Mouse (Mus musculus) G1E (cell line): Measurements from ENCODE around the gene Fgfr2. TPM values are rescaled to one million over a fixed set of nuclear protein-coding genes. Genes with fewer than 3 reads are reported as not detected.

Experiments
- ATAC-seq: 2 replicates; pipeline ENCODE4 v1.8.0; 2016; ENCODE audit warnings: mild to moderate bottlenecking; ENCODE audit not compliant: insufficient number of reproducible peaks, poor library complexity, low FRiP score, severe bottlenecking; ENCODE audit errors: extremely low read depth
- DNase-seq: peaks from one replicate; pipeline ENCODE4 v3.0.0; 2012; ENCODE audit warnings: low spot score
- H3K27me3 ChIP-seq: 2 replicates; pipeline ENCODE4 v1.6.1; 2012; ENCODE audit warnings: mild to moderate bottlenecking, low read length, inconsistent platforms; ENCODE audit not compliant: insufficient read depth
- H3K36me3 ChIP-seq: replicated peaks from 2 replicates; pipeline ENCODE3; 2012; ENCODE audit warnings: mild to moderate bottlenecking, inconsistent platforms
- H3K4me1 ChIP-seq: 2 replicates; pipeline ENCODE4 v1.6.1; 2012; ENCODE audit warnings: low read depth, low read length, inconsistent platforms, mixed read lengths; ENCODE audit not compliant: insufficient read depth
- H3K4me3 ChIP-seq: 2 replicates; pipeline ENCODE4 v1.5.1; 2012; ENCODE audit warnings: low read depth, mild to moderate bottlenecking, inconsistent platforms, low read length, moderate library complexity, mixed read lengths
- H3K9me3 ChIP-seq: replicated peaks from 2 replicates; pipeline ENCODE4 v1.6.1; 2012; ENCODE audit warnings: inconsistent platforms
- CTCF ChIP-seq: IDR thresholded peaks from 2 replicates; pipeline ENCODE4 v1.5.1; 2012; ENCODE audit warnings: low read depth, low read length, inconsistent platforms, mixed read lengths
- GATA1 ChIP-seq: IDR thresholded peaks from 2 replicates; pipeline ENCODE4 v1.6.1; 2012; ENCODE audit warnings: borderline replicate concordance, low read length, inconsistent platforms, mixed read lengths
- GATA2 ChIP-seq: IDR thresholded peaks from 2 replicates; pipeline ENCODE4 v1.6.1; 2012; ENCODE audit warnings: low read depth, low read length, inconsistent platforms, borderline replicate concordance
- POLR2AphosphoS5 ChIP-seq: IDR thresholded peaks from 2 replicates; pipeline ENCODE4 v1.6.1; 2012; ENCODE audit warnings: low read depth, low read length, inconsistent platforms; ENCODE audit not compliant: insufficient replicate concordance
- TAL1 ChIP-seq: conservative IDR thresholded peaks from 2 replicates; pipeline ENCODE4 v1.6.1; 2012; ENCODE audit warnings: low read depth, low read length, inconsistent platforms, mixed read lengths
- polyA plus RNA-seq: library from polyadenylated mRNA; stranded (reverse); fragments of >175 nt; gene quantifications from 2 replicates; pipeline ENCODE4 v1.2.3, GENCODE M21; 2012
- total RNA-seq, 2 experiments: library from RNA; stranded (forward) in 1 of 2; stranded (reverse) in 1 of 2; fragments of 200-1000 nt in 1 of 2; fragments of >200 nt in 1 of 2; fragmentation: Nextera tagmentation in 1 of 2; gene quantifications; 2 replicates each; pipeline ENCODE4 v1.2.3; 2014 to 2017

Gene Fgfr2
- total and polyA plus RNA-seq, 3 experiments, result 0.22 TPM; not detected in 2

- ATAC-seq, result no peak
- Histone ChIP-seq H3K9me3 (peaks cover 36% of the 10 kb centered on the region), H3K27me3 (no peaks in the 10 kb centered on the region), H3K4me3 (no peak overlapping the region), H3K36me3 (no peaks in the 10 kb centered on the region), H3K4me1 (no peaks in the 10 kb centered on the region)
- no peak for DNase-seq
- TF ChIP-seq GATA1, result no peak
Measured at GRCm38 (mm10) chr7:131722783-131723575, 1400.2 kb downstream of the Fgfr2 start.

DNA sequence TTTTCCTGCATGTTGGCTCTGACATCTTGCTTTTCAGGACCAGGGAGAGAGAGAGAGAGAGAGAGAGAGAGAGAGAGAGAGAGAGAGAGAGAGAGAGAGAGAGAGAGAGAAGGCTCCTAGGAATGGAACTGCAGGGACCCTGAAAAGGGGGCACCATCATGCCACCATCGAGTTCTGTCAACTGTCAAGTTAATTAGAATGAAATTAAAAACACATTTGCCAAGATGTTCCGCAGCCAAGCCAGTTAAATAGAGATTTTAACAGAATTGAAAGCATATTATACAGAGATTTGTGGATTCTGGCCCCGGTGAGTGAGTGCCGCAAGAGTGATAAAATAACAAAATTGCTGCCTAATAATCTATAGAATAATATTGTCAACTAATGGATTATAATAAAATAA, 1400.8 kb downstream of the Fgfr2 start:
- TF ChIP-seq TAL1, result no peak
- no peak for TF ChIP-seq GATA1
- no peak for TF ChIP-seq GATA2
- no peak for TF ChIP-seq CTCF
- TF ChIP-seq POLR2AphosphoS5, result no peak
- Histone ChIP-seq H3K27me3 (no peaks in the 10 kb centered on the region), H3K9me3 (peaks cover 38% of the 10 kb centered on the region), H3K36me3 (no peaks in the 10 kb centered on the region), H3K4me1 (no peaks in the 10 kb centered on the region), H3K4me3 (no peak overlapping the region)
- no peak for DNase-seq
- ATAC-seq, result no peak

- Histone ChIP-seq H3K9me3 (peaks cover 57% of the 10 kb centered on the region), H3K4me3 (no peak overlapping the region), H3K4me1 (no peaks in the 10 kb centered on the region), H3K27me3 (no peaks in the 10 kb centered on the region), H3K36me3 (no peaks in the 10 kb centered on the region)
- no peak for TF ChIP-seq GATA1
- no peak for TF ChIP-seq POLR2AphosphoS5
- no peak for TF ChIP-seq TAL1
- no peak for TF ChIP-seq GATA2
- no peak for TF ChIP-seq CTCF
- ATAC-seq, result no peak
- DNase-seq, result no peak
Measured at GRCm38 (mm10) chr7:131718280-131718679, 1404.9 kb downstream of the Fgfr2 start.

DNA sequence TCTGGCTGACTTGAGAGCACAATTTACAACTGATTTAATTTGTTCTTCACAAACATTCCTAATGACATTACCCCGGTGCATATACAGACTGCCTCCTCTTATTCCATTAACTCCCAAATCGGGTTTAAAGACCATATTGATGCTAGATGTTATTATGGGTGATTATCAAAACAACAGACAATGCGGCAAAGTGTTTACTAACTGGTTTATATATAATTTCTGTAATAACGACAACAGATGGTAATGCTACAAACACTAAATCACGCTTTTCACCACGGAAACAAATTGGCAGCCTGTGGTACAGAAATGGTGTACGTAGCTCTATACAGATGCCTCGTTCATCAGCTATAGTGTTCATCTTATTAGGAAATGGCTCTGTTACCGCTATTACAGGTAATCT, 1410.1 kb downstream of the Fgfr2 start:
- no peaks in the 10 kb centered on the region for H3K4me1 ChIP-seq
- no peak overlapping the region for H3K4me3 ChIP-seq
- no peaks in the 10 kb centered on the region for H3K36me3 ChIP-seq
- no peak for DNase-seq
- peaks cover 65% of the 10 kb centered on the region for H3K9me3 ChIP-seq
- no peaks in the 10 kb centered on the region for H3K27me3 ChIP-seq
- ATAC-seq, result no peak
- TF ChIP-seq TAL1 (no peak), GATA1 (no peak)

DNA sequence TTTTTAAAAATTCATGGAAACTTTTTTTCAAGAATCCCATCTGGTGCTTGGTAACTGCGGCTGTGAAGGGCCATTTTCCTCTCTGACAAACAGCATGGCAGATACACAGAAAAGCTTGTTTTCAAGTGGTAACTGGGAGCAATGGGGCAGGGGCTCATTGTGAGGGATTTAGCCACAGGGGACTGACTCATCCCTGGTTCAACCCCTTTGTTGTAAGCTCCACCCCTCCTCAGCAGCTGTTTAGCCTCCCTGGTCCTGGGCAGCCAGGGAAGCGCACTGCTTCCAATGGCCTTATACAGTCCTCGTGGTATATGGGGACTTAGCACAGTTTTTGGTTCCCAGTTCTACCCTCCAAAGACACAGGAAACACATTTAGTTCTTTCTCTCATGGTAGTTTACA, 1426.3 kb downstream of the Fgfr2 start:
- Histone ChIP-seq H3K4me1 (no peaks in the 10 kb centered on the region), H3K9me3 (peaks cover 29% of the 10 kb centered on the region)
- no peak for DNase-seq

DNA sequence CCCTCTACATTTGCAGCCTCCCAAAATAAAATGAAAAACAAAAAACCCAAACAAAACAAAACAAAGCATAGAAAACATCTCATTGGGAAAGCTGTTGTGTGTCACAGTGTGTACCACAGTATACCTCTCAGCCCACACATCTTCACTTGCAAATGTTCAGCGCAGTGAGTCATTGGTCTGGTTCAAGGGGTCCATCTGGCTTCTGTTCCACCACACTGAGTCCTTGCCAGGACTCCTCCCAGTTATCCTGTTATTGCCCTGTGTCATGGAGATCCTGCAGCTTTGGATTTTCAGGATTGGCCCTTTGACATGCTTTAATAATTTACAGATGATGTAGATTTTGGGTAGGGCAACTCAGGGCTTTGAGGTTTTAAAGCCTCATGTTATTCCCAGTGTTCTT, 1435.8 kb downstream of the Fgfr2 start:
- Histone ChIP-seq H3K4me3 (no peak overlapping the region), H3K9me3 (peaks cover 52% of the 10 kb centered on the region), H3K36me3 (no peaks in the 10 kb centered on the region), H3K4me1 (no peaks in the 10 kb centered on the region), H3K27me3 (no peaks in the 10 kb centered on the region)
- DNase-seq (no peak), ATAC-seq (no peak)
- TF ChIP-seq TAL1, result no peak
- no peak for TF ChIP-seq GATA1
- no peak for TF ChIP-seq POLR2AphosphoS5
- no peak for TF ChIP-seq GATA2
- no peak for TF ChIP-seq CTCF

More for the DNA sequence above, 1426.3 kb downstream of the Fgfr2 start:
- ATAC-seq, result no peak
- no peak for TF ChIP-seq GATA2
- no peak for TF ChIP-seq GATA1
- no peak for TF ChIP-seq POLR2AphosphoS5
- no peak for TF ChIP-seq TAL1
- no peak for TF ChIP-seq CTCF
- H3K27me3 ChIP-seq, result no peaks in the 10 kb centered on the region
- no peaks in the 10 kb centered on the region for H3K36me3 ChIP-seq
- no peak overlapping the region for H3K4me3 ChIP-seq

GRCm38 (mm10) chr7:131677126-131677525, 1446.0 kb downstream of the Fgfr2 start:
- H3K4me1 ChIP-seq, result no peaks in the 10 kb centered on the region
- DNase-seq, result no peak
- no peaks in the 10 kb centered on the region for H3K36me3 ChIP-seq
- H3K4me3 ChIP-seq, result no peak overlapping the region
- TF ChIP-seq GATA1, result no peak
- no peak for TF ChIP-seq CTCF
- TF ChIP-seq GATA2, result no peak
- TF ChIP-seq TAL1, result no peak
- TF ChIP-seq POLR2AphosphoS5, result no peak
- ATAC-seq, result no peak
- no peaks in the 10 kb centered on the region for H3K27me3 ChIP-seq
- peaks cover 35% of the 10 kb centered on the region for H3K9me3 ChIP-seq
